Mouse (Mus musculus) spleen, adult 12 weeks (tissue): ENCODE measurements around the gene Ulk4.

Experiments used
- DNase-seq: peaks from one replicate; pipeline ENCODE4 v3.0.0; 2022; ENCODE audit warnings: low spot score

Gene Ulk4

DNA sequence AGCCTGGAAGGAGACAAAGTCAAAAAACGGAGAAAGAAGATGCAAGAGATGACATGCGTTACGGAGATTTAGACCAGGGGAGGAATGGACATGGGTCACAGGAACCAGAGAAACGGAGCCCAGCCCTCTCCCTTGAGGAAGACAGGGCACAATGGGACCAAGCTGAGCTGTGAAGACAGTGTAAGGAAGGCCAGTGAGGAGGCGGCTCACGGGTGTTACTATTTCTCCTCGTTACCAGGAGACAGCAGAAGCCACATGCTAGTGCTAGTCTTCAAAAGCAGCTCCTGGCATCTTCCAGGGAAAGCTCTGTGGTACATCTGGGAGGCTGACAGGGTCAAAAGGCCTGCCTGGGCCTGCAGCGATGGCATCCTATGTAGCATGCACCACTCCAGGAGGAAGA lies 89.2 kb downstream of the Ulk4 start:
- no peak for DNase-seq

DNA sequence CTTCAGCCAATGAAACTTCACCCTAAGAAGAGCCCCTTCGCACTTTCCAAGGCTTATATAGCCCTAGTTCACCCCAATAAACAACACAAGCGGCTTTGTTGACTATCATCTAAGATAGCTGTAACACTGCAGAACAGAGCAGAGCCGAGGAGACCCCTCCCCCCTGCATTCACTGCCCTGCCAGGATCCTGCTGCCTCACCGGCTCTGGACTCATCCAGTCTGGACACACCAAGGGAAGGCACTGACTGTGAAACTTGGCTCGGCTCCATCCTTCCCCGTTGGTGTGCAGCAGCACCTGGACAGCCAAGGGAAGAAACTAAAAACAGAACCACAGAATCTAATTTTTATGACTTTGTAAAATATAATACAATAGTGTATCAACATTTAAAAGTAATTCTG lies 91.2 kb downstream of the Ulk4 start:
- DNase-seq, result no peak

- DNase-seq, result no peak
These were observed 100.6 kb downstream of the Ulk4 start for GRCm38 (mm10) chr9:121176350-121176749.

GRCm38 (mm10) chr9:121175201-121175600 lies 101.8 kb downstream of the Ulk4 start:
- no peak for DNase-seq

DNA sequence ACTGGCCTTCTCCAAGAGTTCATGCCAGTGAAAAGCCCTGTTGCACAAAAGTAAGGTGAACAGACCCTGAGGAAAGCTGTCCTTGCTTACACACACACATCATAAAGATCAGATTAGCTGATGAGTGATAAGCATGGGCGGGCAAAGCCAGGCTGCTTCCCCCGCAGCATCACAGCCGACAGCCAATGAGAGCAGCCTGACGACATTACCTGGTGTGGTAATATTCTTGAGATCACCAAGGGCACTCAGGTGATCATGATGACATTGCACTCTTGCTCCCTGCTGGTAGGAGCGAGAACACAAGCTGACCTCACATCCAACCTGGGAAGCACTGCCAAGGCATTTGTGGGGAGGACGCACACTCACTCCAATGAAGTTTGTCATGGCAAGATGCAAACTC lies 104.9 kb downstream of the Ulk4 start:
- DNase-seq, result no peak

DNA sequence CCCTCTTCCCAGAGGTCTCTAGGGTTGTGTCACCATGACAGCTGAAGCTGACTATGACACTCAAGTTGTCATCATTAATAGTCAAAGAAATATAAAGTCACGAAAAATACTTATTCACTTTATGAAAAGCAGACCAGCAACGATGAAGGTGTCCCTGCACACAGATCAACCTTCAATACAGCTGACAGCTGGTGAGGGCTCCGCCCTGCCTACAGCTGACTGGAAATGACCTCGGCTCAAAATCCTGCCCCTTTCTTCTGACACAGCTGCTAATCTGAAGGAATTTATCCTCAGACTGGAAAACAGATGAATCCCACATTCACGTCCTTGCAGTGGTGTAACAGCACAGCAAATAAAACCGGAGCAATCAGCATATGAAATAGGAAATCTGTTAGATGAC lies 105.4 kb downstream of the Ulk4 start:
- DNase-seq, result no peak

- no peak for DNase-seq
These were observed 112.4 kb downstream of the Ulk4 start for GRCm38 (mm10) chr9:121164607-121165006.

- DNase-seq, result no peak
These were observed 114.2 kb downstream of the Ulk4 start for GRCm38 (mm10) chr9:121162789-121163188.

DNA sequence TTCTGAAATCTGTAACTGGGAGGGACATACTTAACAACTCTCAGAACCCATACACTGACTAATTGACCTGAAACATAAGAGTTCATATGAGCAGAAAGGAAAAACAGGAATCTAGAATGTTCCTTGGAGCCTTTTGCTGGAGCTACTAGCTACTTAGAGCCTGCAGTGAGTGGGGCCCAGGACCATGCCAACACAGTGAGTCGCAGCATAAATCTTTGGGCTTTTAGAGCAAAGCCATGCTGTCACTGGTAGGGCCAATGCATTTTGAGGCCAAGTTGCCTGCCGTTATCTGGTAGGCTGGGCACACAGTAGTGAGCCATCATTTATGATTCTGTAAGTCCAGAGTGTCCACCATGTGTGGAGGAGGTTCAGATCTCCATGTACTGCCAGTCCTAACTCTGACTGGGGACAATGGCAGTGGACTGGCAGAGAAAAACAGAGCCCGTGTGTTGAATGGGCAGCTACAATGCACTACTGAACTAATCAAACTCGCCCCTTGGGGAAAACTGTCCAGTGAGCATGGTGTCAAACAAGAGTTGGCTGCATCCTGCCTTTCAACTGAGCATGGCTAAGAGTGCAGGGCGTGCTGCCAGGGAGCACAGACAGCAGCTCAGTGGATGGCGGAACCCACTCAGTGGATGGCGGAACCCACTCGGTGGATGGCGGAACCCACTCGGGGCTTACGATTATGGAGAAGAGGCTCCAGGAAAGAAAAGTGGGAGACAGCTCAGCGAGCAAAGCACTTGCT lies 115.0 kb downstream of the Ulk4 start:
- DNase-seq, result no peak

- DNase-seq, result no peak
These were observed 120.7 kb downstream of the Ulk4 start for GRCm38 (mm10) chr9:121156253-121156831.

- no peak for DNase-seq
These were observed 123.7 kb downstream of the Ulk4 start for GRCm38 (mm10) chr9:121153276-121153675.

DNA sequence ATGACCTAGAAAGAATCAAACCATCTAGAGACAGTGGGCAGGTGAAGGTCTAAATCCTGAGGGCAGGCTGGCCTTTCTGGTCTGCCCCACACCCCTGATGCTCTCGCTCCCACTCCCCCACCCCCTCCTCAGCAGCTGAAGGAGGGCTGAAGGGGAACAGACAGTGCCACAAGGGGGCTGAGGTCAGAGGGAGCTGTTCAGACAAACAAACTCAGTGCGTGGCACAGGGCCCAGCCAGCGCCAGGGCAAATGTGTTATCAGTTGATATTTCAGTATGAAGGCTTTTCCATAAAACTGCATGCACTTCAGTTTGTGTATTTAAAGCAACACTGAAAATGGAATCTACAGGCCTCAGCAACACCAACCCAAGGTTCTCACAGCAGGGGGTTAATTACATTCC lies 128.4 kb downstream of the Ulk4 start:
- DNase-seq, result no peak

GRCm38 (mm10) chr9:121143208-121143607 lies 133.8 kb downstream of the Ulk4 start:
- no peak for DNase-seq

GRCm38 (mm10) chr9:121132549-121132948 lies 144.4 kb downstream of the Ulk4 start:
- DNase-seq, result no peak

DNA sequence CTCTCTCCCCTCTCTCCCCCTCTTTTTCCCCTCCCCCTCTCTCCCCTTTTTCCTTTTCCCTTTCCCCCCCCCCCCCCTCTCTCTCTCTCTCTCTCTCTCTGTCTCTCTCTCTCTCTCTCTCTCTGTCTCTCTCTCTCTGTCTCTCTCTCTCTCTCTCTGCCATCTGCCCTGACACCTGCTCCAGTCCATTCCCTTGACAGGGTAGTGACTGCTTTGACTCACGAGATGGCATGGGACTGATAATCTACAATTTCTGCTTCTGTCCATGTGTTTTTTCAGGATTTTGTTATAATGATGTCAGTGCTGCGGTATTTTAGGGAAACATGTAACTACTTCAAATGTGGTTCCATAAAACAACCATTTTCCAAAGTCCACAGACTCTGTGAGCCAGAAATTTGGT lies 147.5 kb downstream of the Ulk4 start:
- no peak for DNase-seq

GRCm38 (mm10) chr9:121128934-121129333 lies 148.1 kb downstream of the Ulk4 start:
- no peak for DNase-seq

- DNase-seq, result no peak
These were observed 150.0 kb downstream of the Ulk4 start for GRCm38 (mm10) chr9:121127025-121127424.

GRCm38 (mm10) chr9:121124705-121125104 lies 152.3 kb downstream of the Ulk4 start:
- no peak for DNase-seq

DNA sequence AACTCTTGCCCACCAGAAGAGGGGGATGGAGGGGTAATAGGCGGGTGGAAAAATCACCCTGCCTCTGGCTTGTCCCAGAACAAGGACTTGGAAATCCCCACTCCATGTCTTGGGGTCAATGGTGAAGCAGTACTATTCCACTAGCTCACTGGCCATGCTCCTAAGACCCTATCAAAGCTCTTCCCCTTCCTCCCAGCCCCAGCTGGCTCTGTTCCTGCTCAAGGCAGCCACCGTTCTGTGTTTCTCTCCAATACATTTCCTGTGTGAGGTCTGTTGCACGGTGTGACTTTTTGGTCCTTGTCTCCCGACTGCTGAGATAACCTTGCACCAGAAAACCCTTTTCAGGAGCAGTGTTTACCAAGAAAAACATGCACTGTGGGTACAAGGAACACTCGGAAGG lies 155.0 kb downstream of the Ulk4 start:
- no peak for DNase-seq

DNA sequence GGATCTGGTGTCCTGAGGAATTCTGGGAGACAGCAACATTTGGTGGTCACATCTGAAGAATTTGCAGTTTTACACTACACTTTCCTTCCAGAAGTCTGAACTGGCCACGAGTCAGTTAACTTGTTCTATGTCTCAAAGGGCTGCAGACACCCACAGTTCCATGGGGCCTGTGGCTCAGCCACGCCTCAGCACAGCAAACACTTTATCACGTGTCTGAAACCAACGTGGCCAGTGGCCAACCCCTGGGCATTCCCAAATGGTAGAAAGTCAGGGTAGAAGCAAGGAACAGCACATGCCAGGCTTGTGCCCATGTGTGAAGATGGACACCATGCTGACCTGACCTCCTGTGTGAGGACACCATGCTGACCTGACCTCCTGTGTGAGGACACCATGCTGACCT lies 159.1 kb downstream of the Ulk4 start:
- DNase-seq, result no peak

GRCm38 (mm10) chr9:121112131-121112530 lies 164.9 kb downstream of the Ulk4 start:
- no peak for DNase-seq

GRCm38 (mm10) chr9:121108110-121108509 lies 168.9 kb downstream of the Ulk4 start:
- DNase-seq, result peak; percentile 19

DNA sequence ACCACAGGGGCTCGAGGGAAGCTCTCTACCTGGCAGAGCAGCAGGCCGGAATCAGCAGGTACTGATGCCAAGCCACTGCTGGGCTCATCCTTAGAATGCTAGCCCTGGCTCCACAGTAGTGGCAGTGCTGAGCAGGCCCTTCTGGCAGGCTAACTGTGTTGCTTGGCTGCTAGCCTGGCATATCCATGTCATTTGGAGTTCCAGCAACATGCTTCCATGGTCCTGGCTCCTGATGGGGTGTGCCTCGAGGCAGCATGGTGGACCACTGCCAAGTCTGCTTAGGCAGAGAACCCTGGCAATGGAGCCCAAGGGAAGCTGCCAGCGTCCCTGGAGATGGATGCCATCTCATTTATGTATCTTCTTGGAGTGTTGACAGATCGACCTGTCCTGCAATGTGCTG lies 169.4 kb downstream of the Ulk4 start:
- DNase-seq, result no peak

DNA sequence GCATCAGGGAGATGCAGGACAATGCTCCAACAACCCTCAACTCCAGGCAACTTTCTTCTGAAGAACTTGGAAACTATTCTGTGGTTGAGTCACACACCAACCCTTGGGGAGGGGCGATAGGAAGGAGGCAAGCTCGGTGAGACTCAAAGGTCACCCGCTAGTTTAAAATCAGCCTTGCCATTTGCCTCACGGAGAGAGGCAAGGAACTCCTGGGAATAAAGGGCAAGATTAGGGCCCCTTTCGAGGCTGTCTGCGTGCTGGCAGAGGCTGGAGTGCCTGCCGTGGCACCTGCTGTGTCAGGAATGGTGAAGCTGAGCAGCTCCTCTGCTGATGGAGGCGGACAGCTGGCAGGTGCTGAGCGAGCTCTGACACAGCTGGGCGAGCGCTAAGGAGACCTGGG lies 169.9 kb downstream of the Ulk4 start:
- DNase-seq, result no peak
